Mouse (Mus musculus) cerebellum, postnatal 36 days (tissue): ENCODE data around the gene Rexo2.
"Not testable (repeated sequence)": the region's sequence is repeated elsewhere in the genome, so short reads cannot be mapped to it uniquely, and the experiment has no call there.

Source experiments
- DNase-seq, 2 experiments: peaks; one replicate each; pipeline ENCODE4 v3.0.0; 2021 to 2022; ENCODE audit warnings: mixed read lengths in 2 of 2

Gene Rexo2

GRCm38 (mm10) chr9:48472441-48473025, 7.9 kb downstream of the Rexo2 start:
- no peak for DNase-seq

- not testable (repeated sequence) for DNase-seq
Observed at GRCm38 (mm10) chr9:48467471-48467870, 13.0 kb downstream of the Rexo2 start.

GRCm38 (mm10) chr9:48466804-48467203, 13.6 kb downstream of the Rexo2 start:
- DNase-seq: peak; percentile 56 to 64

GRCm38 (mm10) chr9:48465671-48466070, 14.8 kb downstream of the Rexo2 start:
- no peak for DNase-seq

GRCm38 (mm10) chr9:48461545-48461944, 18.9 kb downstream of the Rexo2 start:
- no peak for DNase-seq

- no peak for DNase-seq
Observed at GRCm38 (mm10) chr9:48460720-48461119, 19.7 kb downstream of the Rexo2 start.

- no peak for DNase-seq
Observed at GRCm38 (mm10) chr9:48459391-48459790, 21.0 kb downstream of the Rexo2 start.

- no peak for DNase-seq
Observed at GRCm38 (mm10) chr9:48458879-48459278, 21.5 kb downstream of the Rexo2 start.

- no peak for DNase-seq
Observed at GRCm38 (mm10) chr9:48455961-48456360, 24.5 kb downstream of the Rexo2 start.

GRCm38 (mm10) chr9:48450066-48450465, 30.4 kb downstream of the Rexo2 start:
- no peak for DNase-seq

GRCm38 (mm10) chr9:48447783-48448209, 32.6 kb downstream of the Rexo2 start:
- DNase-seq: no peak

GRCm38 (mm10) chr9:48444821-48445220, 35.6 kb downstream of the Rexo2 start:
- DNase-seq: no peak

- DNase-seq: no peak
Observed at GRCm38 (mm10) chr9:48443873-48444272, 36.5 kb downstream of the Rexo2 start.

- no peak for DNase-seq
Observed at GRCm38 (mm10) chr9:48432449-48432848, 48.0 kb downstream of the Rexo2 start.

GRCm38 (mm10) chr9:48427176-48427575, 53.2 kb downstream of the Rexo2 start:
- DNase-seq: no peak

- DNase-seq: no peak
Observed at GRCm38 (mm10) chr9:48423256-48423655, 57.2 kb downstream of the Rexo2 start.

- no peak for DNase-seq
Observed at GRCm38 (mm10) chr9:48422382-48422781, 58.0 kb downstream of the Rexo2 start.

GRCm38 (mm10) chr9:48421561-48421960, 58.9 kb downstream of the Rexo2 start:
- DNase-seq: no peak

- DNase-seq: no peak
Observed at GRCm38 (mm10) chr9:48421029-48421428, 59.4 kb downstream of the Rexo2 start.

GRCm38 (mm10) chr9:48420437-48420836, 60.0 kb downstream of the Rexo2 start:
- no peak for DNase-seq

GRCm38 (mm10) chr9:48418829-48419228, 61.6 kb downstream of the Rexo2 start:
- no peak for DNase-seq
